Mouse (Mus musculus) midbrain, postnatal 0 days (tissue): Measurements from ENCODE around the gene Scimp. TPM values are rescaled to one million over a fixed set of nuclear protein-coding genes. Genes with fewer than 3 reads are reported as not detected.

Experiments
- ATAC-seq: fragments of 200-750 bp; cut with Nextera tagmentation; 2 replicates; pipeline ENCODE4 v1.8.0; 2017; ENCODE audit warnings: moderate number of reproducible peaks, mild to moderate bottlenecking, moderate TSS enrichment, moderate library complexity; ENCODE audit not compliant: low FRiP score
- DNase-seq: peaks from one replicate; pipeline ENCODE4 v3.0.0-alpha.2; 2015; ENCODE audit warnings: low spot score
- H3K27ac ChIP-seq: fragments of 300-500 bp; sonication (generic); 2 replicates; pipeline ENCODE4 v1.5.1; 2014; ENCODE audit warnings: low read depth, mild to moderate bottlenecking, low read length, mixed read lengths
- H3K27me3 ChIP-seq: fragments of 300-500 bp; sonication (generic); 2 replicates; pipeline ENCODE4 v1.6.1; 2014; ENCODE audit warnings: low read length, control low read depth, mixed read lengths; ENCODE audit not compliant: insufficient read depth
- H3K36me3 ChIP-seq: fragments of 300-500 bp; sonication (generic); 2 replicates; pipeline ENCODE4 v1.6.1; 2014; ENCODE audit warnings: low read length, control low read depth, mixed read lengths; ENCODE audit not compliant: insufficient read depth
- H3K4me1 ChIP-seq: fragments of 300-500 bp; sonication (generic); 2 replicates; pipeline ENCODE4 v1.6.1; 2014; ENCODE audit warnings: mild to moderate bottlenecking, control low read depth, antibody characterized with exemption, low read length, mixed read lengths; ENCODE audit not compliant: insufficient read depth
- H3K4me2 ChIP-seq: fragments of 300-500 bp; sonication (generic); 2 replicates; pipeline ENCODE4 v1.6.1; 2014; ENCODE audit warnings: low read depth, mild to moderate bottlenecking, low read length, mixed read lengths; ENCODE audit not compliant: poor library complexity, severe bottlenecking
- H3K4me3 ChIP-seq: fragments of 300-500 bp; sonication (generic); 2 replicates; pipeline ENCODE4 v1.5.1; 2014; ENCODE audit warnings: low read depth, mild to moderate bottlenecking, low read length, moderate library complexity
- H3K9ac ChIP-seq: fragments of 300-500 bp; sonication (generic); replicated peaks from 2 replicates; pipeline ENCODE4 v1.6.1; 2014; ENCODE audit warnings: mild to moderate bottlenecking, low read length, moderate library complexity, mixed read lengths; ENCODE audit not compliant: poor library complexity, severe bottlenecking
- H3K9me3 ChIP-seq: fragments of 300-500 bp; sonication (generic); 2 replicates; pipeline ENCODE4 v1.6.1; 2016; ENCODE audit warnings: low read length, control low read depth
- CTCF ChIP-seq: IDR thresholded peaks from 2 replicates; pipeline ENCODE4 v1.5.1; 2016; ENCODE audit warnings: antibody characterized with exemption, mild to moderate bottlenecking
- WGBS: fragments of 180-500 bp; shearing (Covaris S2); extraction: QIAGEN DNeasy Blood & Tissue Kit; methylation state at CpG from one replicate; pipeline ENCODE4 v1.1.7; 2014; 5-methylcytosine and 5-hydroxymethylcytosine counted together
- polyA plus RNA-seq: library from polyadenylated mRNA; unstranded; fragments of >200 nt; fragmentation: Nextera tagmentation; extraction: Ambion mirVana; gene quantifications from 2 replicates; pipeline ENCODE4 v1.2.1, GENCODE M21; 2015
- total RNA-seq: library from RNA; depleted of rRNA; stranded (reverse); fragments of >200 nt; gene quantifications from 2 replicates; pipeline ENCODE4 v1.2.3, GENCODE M21; 2014

The Scimp gene
- total and polyA plus RNA-seq, 2 experiments from 2014 or later = not detected

DNA sequence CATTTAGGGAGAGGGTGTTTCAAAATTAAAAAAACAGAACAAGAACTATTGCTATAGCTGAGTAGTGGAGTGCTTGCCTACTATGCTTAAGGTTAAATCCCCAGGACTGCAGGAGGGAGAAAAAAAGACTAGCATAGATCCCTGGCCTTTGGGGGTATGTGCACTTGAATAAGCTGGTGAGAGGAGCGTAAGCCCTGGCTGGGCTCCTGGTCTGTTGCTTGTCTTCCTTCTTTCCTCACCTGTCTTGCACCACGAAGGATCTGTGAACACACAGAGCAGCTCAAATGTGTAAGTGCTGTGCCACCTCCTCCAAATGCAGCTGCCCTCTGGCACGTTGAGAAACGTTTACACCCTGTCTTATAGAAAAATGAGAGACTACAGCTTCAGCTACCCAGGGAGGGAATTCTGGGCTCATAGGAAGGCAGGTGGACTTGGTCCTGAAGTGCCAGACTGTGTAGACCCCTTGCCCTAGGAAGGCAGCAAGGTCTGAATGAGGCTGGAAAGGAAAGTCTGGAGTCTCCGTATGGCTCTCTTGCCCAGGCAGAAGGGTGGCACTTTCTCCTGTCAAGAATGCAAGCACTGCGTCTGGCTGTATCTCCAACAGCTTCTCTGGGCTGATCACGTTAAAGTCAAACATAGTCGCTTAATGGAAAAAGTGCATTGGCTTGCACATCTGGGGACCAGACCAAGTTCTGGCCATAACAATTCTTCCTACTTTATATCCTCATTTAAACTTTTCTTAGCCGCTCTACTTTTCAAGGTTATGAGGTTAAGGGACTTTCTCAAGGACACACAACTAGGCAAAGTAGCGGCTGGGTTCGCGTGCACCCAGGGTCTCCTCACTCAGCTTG is 31.5 kb upstream of the Scimp start:
- H3K4me1 ChIP-seq = no peaks in the 10 kb centered on the region
- no peaks in the 10 kb centered on the region for H3K9me3 ChIP-seq
- 17% methylated on average over 12 of the region's 12 CpGs for WGBS
- no peaks in the 10 kb centered on the region for H3K36me3 ChIP-seq
- TF ChIP-seq CTCF = no peak
- peak overlapping the region; percentile 94 for H3K4me3 ChIP-seq
- peak overlapping the region; percentile 51 for H3K4me2 ChIP-seq
- ATAC-seq (no peak), DNase-seq (no peak)
- no peaks in the 10 kb centered on the region for H3K27me3 ChIP-seq
- H3K9ac ChIP-seq = peak overlapping the region; percentile 96; the same call in 1 of the 2 replicates
- H3K27ac ChIP-seq = no peak overlapping the region

DNA sequence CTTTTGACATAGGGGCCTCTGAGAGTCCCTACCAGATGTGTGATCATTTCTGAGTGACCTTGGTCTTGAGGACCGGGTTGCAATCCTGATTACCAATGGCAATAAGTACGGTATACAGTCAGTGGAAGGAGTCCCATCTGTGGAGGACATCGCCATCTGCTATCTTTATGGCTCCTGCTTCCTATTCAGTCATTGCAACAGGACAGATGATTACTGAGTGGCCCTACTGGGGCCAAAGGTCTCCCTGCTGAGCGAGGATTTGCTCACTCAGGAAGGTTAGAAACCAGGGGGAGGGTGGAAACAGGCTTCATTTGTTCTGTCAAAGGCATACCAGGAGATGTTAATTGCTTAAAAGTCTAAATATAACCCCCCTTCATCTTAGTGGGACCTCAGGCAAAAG is 30.6 kb upstream of the Scimp start:
- Histone ChIP-seq H3K36me3 (no peaks in the 10 kb centered on the region), H3K27ac (no peak overlapping the region), H3K27me3 (no peaks in the 10 kb centered on the region), H3K4me3 (no peak overlapping the region), H3K4me1 (no peaks in the 10 kb centered on the region), H3K4me2 (no peak overlapping the region), H3K9me3 (no peaks in the 10 kb centered on the region), H3K9ac (no peak overlapping the region)
- no peak for TF ChIP-seq CTCF
- 60% methylated on average over 4 of the region's 4 CpGs for WGBS
- ATAC-seq (no peak), DNase-seq (no peak)

DNA sequence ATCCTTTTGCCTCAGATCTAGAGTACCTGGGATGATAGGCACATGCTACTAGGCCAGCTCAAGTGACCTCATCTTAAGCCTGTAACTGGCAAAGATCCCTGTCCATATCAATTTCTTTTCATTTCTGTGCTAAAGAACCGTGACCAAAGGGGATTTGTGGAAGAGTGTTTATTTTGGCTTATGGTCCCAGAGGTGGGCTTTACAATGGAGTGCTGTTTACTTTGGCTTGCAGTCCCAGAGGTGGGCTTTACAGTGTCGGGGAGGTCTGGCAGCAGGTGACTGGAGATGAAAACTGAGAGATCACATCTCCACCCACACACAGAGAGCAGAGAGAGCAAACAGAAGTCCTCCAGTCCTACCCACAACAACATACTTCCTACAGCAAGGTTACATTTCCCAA is 26.2 kb upstream of the Scimp start:
- Histone ChIP-seq H3K9ac (no peak overlapping the region), H3K4me1 (no peaks in the 10 kb centered on the region), H3K36me3 (no peaks in the 10 kb centered on the region), H3K4me2 (no peak overlapping the region), H3K27me3 (no peaks in the 10 kb centered on the region), H3K27ac (no peak overlapping the region), H3K4me3 (no peak overlapping the region), H3K9me3 (no peaks in the 10 kb centered on the region)
- DNase-seq (no peak), ATAC-seq (no peak)
- TF ChIP-seq CTCF = no peak
- WGBS = 18% methylated on average over 2 of the region's 2 CpGs

DNA sequence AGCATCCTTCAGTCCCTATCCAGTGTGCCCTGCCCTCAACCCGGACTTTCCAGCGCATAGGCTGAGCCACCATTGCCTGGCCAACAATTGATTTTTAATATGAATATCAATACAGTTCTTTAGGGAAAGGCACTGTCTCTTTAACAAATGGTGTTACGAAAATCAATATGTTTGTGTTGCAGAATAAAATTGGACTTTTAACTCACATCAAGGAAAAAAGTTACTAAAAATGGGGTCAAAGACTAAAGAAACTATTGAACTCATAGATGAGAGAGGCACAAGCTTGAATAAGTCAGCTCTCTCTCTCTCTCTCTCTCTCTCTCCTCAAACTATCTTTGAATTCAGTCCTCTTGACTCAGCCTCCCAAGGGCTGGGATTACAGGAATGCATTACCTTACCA is 24.6 kb upstream of the Scimp start:
- DNase-seq (no peak), ATAC-seq (no peak)
- Histone ChIP-seq H3K27ac (no peak overlapping the region), H3K27me3 (no peaks in the 10 kb centered on the region), H3K9ac (no peak overlapping the region), H3K4me1 (no peaks in the 10 kb centered on the region), H3K4me3 (no peak overlapping the region), H3K36me3 (no peaks in the 10 kb centered on the region), H3K9me3 (no peaks in the 10 kb centered on the region), H3K4me2 (no peak overlapping the region)
- no peak for TF ChIP-seq CTCF
- WGBS = 95% methylated on average over 3 of the region's 3 CpGs

DNA sequence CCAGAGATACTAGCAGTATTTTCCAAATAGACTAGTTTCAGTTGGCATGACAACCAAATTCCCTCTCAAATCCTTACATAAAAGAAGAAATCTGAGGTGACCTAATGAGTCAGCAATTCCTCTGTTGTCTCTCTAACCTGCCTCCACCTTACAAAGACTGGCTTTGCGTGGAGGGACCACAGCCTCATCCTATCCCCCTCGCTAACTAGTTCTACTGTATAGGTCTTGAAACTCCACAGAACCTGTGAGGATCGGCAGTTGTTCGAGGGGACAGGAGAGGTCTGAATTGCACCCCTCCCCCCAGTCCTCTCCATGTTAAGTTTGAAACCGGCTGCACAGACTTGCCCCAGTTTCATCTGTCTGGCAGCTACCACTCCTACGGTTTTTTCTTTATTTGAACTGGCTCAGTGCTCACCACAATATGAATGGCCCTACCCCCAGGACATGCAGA is 23.0 kb upstream of the Scimp start:
- H3K36me3 ChIP-seq = no peaks in the 10 kb centered on the region

DNA sequence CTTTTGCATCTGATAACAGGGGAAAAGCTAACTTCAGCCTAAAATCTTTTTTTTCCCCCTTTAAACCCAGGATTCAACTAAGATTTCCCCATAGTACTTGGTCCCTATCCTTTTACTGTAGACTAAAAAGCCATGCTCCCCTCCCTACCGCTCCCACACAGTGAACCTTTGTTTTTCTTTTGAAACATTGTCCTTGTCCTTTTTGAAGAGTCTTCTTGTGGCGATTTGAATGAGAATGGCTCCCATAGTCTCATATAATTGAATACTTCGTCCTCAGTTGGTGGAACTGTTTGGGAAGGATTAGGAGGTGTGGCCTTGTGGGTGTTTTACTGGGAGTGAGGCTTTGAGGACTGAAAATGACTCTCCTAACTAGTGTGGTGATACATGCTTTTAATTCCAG is 21.4 kb upstream of the Scimp start:
- DNase-seq = no peak
- 62% methylated on average over 3 of the region's 3 CpGs for WGBS

More for the DNA sequence above, 23.0 kb upstream of the Scimp start:
- no peak for TF ChIP-seq CTCF
- 61% methylated on average over 6 of the region's 6 CpGs for WGBS
- Histone ChIP-seq H3K4me3 (no peak overlapping the region), H3K9me3 (no peaks in the 10 kb centered on the region), H3K4me1 (no peaks in the 10 kb centered on the region), H3K9ac (no peak overlapping the region), H3K4me2 (no peak overlapping the region), H3K27me3 (no peaks in the 10 kb centered on the region), H3K27ac (no peak overlapping the region)
- no peak for DNase-seq
- no peak for ATAC-seq

More for the DNA sequence above, 21.4 kb upstream of the Scimp start:
- H3K9me3 ChIP-seq = no peaks in the 10 kb centered on the region
- H3K27ac ChIP-seq = no peak overlapping the region
- H3K4me3 ChIP-seq = no peak overlapping the region
- no peak overlapping the region for H3K9ac ChIP-seq
- H3K27me3 ChIP-seq = no peaks in the 10 kb centered on the region
- no peak for TF ChIP-seq CTCF
- no peak overlapping the region for H3K4me2 ChIP-seq
- no peaks in the 10 kb centered on the region for H3K4me1 ChIP-seq
- ATAC-seq = no peak
- H3K36me3 ChIP-seq = no peaks in the 10 kb centered on the region
